24 mouse cellular contexts compared by ENCODE assay signal in the genomic region with DNA sequence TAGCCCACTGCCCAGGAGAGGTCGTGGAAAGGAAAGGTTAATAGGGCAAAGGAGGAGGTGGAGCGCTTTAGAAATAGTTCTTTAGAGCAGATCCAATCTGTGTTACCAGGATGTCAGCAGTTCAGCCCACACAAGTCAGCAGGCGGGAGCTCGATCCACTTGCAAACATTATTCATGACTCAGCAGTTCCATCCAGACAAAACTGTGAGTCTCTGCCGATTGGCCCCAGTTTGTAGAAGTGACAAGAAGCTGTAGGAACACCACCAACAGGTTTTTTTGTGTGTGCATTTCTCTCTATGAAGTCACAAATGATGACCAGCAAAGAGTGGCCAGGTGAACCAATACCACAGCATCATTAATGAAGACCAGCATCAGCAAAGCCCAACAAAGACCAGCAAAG. TPM values are rescaled to one million over a fixed set of nuclear protein-coding genes. Genes with fewer than 3 reads are reported as not detected.
A peak's percentile ranks its signal among the peaks of the same experiment; 100 is the strongest.
DNase-seq lines count a peak whose midpoint lies in the region; ATAC-seq and TF ChIP-seq lines count a peak whose summit lies in the region.
"Had no signal": no experiment of that assay in that cellular context is flagged by ENCODE, and none has a peak within 500 bp of the region (broad histone marks: within the 10 kb centered on the region; RNA-seq: fewer than 3 reads in every experiment).

No protein-coding gene starts in this region.

- TF ChIP-seq EP300 in CH12.LX (IDR thresholded peaks at IDR 0.05; ENCODE audit: low read length): no peak
- no peak for TF ChIP-seq EP300 in liver, postnatal 0 days (IDR thresholded peaks at IDR 0.05; ENCODE audit: low read depth)

- 73% methylated on average over 5 of the region's 5 CpGs for WGBS in heart, embryonic 11.5 days (ENCODE audit: insufficient replicate concordance)
- WGBS in liver, postnatal 0 days (ENCODE audit: insufficient replicate concordance): 74% methylated on average over 5 of the region's 5 CpGs

- no peak for ATAC-seq in heart, embryonic 11.5 days (replicated peaks; ENCODE audit: insufficient number of reproducible peaks, low FRiP score, low TSS enrichment)
- ATAC-seq in liver, postnatal 0 days: no peak
- ATAC-seq: CD4-positive, CD25-positive, alpha-beta regulatory T cell, adult 4 months; forebrain, embryonic 13.5 days; forebrain, embryonic 15.5 days; forebrain, postnatal 0 days had no signal

- no peaks in the 10 kb centered on the region for H3K79me2 ChIP-seq in CH12.LX (replicated peaks; ENCODE audit: control insufficient read depth, extremely low read depth, insufficient read depth, poor library complexity, severe bottlenecking)

- no peaks in the 10 kb centered on the region for H3K9me3 ChIP-seq in heart, embryonic 11.5 days (replicated peaks; ENCODE audit: control insufficient read depth, low read length)
- H3K9me3 ChIP-seq in CH12.LX (replicated peaks; ENCODE audit: low read length) (peaks cover 5% of the 10 kb centered on the region), ES-E14 (ENCODE audit: control insufficient read depth, insufficient read depth, low read depth, low read length) (no peaks in the 10 kb centered on the region)
- no peaks in the 10 kb centered on the region for H3K9me3 ChIP-seq in liver, postnatal 0 days (ENCODE audit: low read length)
- H3K9me3 ChIP-seq: embryonic facial prominence, embryonic 10.5 days; embryonic facial prominence, embryonic 12.5 days; forebrain, embryonic 13.5 days; forebrain, embryonic 15.5 days had no signal

- no peak overlapping the region for H3K9ac ChIP-seq in heart, embryonic 11.5 days (ENCODE audit: low read depth, low read length)
- H3K9ac ChIP-seq in CH12.LX (ENCODE audit: insufficient read depth, low read depth) (no peak overlapping the region), ES-E14 (ENCODE audit: insufficient read depth, low read depth, low read length, poor library complexity, severe bottlenecking) (no peak overlapping the region)
- H3K9ac ChIP-seq in liver, postnatal 0 days (replicated peaks): no peak overlapping the region
- H3K9ac ChIP-seq: embryonic facial prominence, embryonic 12.5 days; forebrain, embryonic 13.5 days; forebrain, embryonic 15.5 days; forebrain, postnatal 0 days had no signal

- H3K36me3 ChIP-seq in heart, embryonic 11.5 days (ENCODE audit: control insufficient read depth, insufficient read depth, low read length): no peaks in the 10 kb centered on the region
- H3K36me3 ChIP-seq in CH12.LX (replicated peaks in 1 of 2; ENCODE audit: control insufficient read depth in 1 of 2, insufficient read depth in 1 of 2, low read length in 1 of 2): no peaks in the 10 kb centered on the region
- H3K36me3 ChIP-seq in ES-E14 (ENCODE audit: control insufficient read depth, insufficient read depth, low read length, poor library complexity, severe bottlenecking): no peaks in the 10 kb centered on the region
- H3K36me3 ChIP-seq in liver, postnatal 0 days (replicated peaks; ENCODE audit: insufficient read depth, low read length): no peaks in the 10 kb centered on the region
- H3K36me3 ChIP-seq: embryonic facial prominence, embryonic 10.5 days; embryonic facial prominence, embryonic 12.5 days; forebrain, embryonic 15.5 days had no signal

- H3K4me1 ChIP-seq in heart, embryonic 11.5 days (ENCODE audit: control insufficient read depth, insufficient read depth, low read length): no peaks in the 10 kb centered on the region
- peaks cover 1 to 3% of the 10 kb centered on the region in 2 experiments for H3K4me1 ChIP-seq in CH12.LX (ENCODE audit: control insufficient read depth in 1 of 2, insufficient read depth in 2 of 2)
- H3K4me1 ChIP-seq in ES-E14 (ENCODE audit: control insufficient read depth in 2 of 2, insufficient read depth in 2 of 2, low read length in 2 of 2, poor library complexity in 1 of 2): no peaks in the 10 kb centered on the region
- peaks cover 3% of the 10 kb centered on the region; the same call in 1 of the 2 replicates for H3K4me1 ChIP-seq in liver, postnatal 0 days (ENCODE audit: insufficient read depth)
- H3K4me1 ChIP-seq: forebrain, embryonic 13.5 days; forebrain, embryonic 15.5 days had no signal

- TF ChIP-seq RAD21 in CH12.LX (IDR thresholded peaks at IDR 0.05; ENCODE audit: low read depth, low read length): no peak

- dilution Hi-C loops in CH12.LX (cut with MboI; ENCODE audit: extremely low pct_ligation_motif_present, extremely low pct_unique_long_range_greater_than_20kb, low sequenced_read_pairs): no loop called here

- no peak overlapping the region for H3K27ac ChIP-seq in heart, embryonic 11.5 days (ENCODE audit: low read depth, low read length)
- H3K27ac ChIP-seq in CH12.LX (ENCODE audit: insufficient read depth, low read depth) (no peak overlapping the region), ES-E14 (ENCODE audit: insufficient read depth, low read depth, low read length, poor library complexity, severe bottlenecking) (no peak overlapping the region)
- H3K27ac ChIP-seq in liver, postnatal 0 days (ENCODE audit: low read depth): no peak overlapping the region
- H3K27ac ChIP-seq: embryonic facial prominence, embryonic 10.5 days; embryonic facial prominence, embryonic 12.5 days; forebrain, embryonic 13.5 days; forebrain, embryonic 15.5 days had no signal

- peak; percentile 40 for DNase-seq in heart, adult 11 months
- DNase-seq in CH12.LX (ENCODE audit: extremely low read depth) (no peak), ES-E14 (ENCODE audit: low read depth, low spot score) (no peak), ZHBTc4 (ENCODE audit: low read depth, low spot score) (peak; percentile 19)
- no peak for DNase-seq in adrenal gland, postnatal 36 days
- DNase-seq in liver, postnatal 0 days: no peak
- DNase-seq in thymus, postnatal 25 days: no peak
- DNase-seq: adrenal gland, adult 2 months; adrenal gland, postnatal 10 days; adrenal gland, postnatal 25 days; B cell, adult 2 months; cerebellum, adult 11 months; cerebellum, adult 18-20 months; cerebellum, adult 8-10 months; cerebellum, adult 9-11 months; cerebellum, postnatal 25 days; forebrain, postnatal 0 days had no signal

- H3K4me2 ChIP-seq in heart, embryonic 11.5 days: no peak overlapping the region
- no peak overlapping the region for H3K4me2 ChIP-seq in CH12.LX (ENCODE audit: insufficient read depth, low read depth, poor library complexity, severe bottlenecking)
- no peak overlapping the region for H3K4me2 ChIP-seq in liver, postnatal 0 days (ENCODE audit: low read depth, low read length)
- H3K4me2 ChIP-seq: embryonic facial prominence, embryonic 12.5 days; forebrain, embryonic 13.5 days; forebrain, embryonic 15.5 days had no signal

- no peak overlapping the region for H3K4me3 ChIP-seq in heart, embryonic 11.5 days (ENCODE audit: low read depth, low read length)
- H3K4me3 ChIP-seq in CH12.LX (replicated peaks in 1 of 3; ENCODE audit: low read depth in 2 of 3, low read length in 2 of 3, poor library complexity in 1 of 3) (no peak overlapping the region), ES-E14 (ENCODE audit: insufficient read depth in 1 of 2, low read depth in 1 of 2, low read length in 2 of 2, poor library complexity in 1 of 2, severe bottlenecking in 1 of 2) (no peak overlapping the region)
- H3K4me3 ChIP-seq in liver, postnatal 0 days (ENCODE audit: low read depth, low read length): no peak overlapping the region
- H3K4me3 ChIP-seq: embryonic facial prominence, embryonic 10.5 days; embryonic facial prominence, embryonic 12.5 days; forebrain, embryonic 13.5 days; forebrain, embryonic 15.5 days had no signal

- TF ChIP-seq CTCF in CH12.LX (conservative IDR thresholded peaks at IDR 0.05 in 1 of 2, IDR thresholded peaks at IDR 0.05 in 1 of 2; ENCODE audit: low read depth in 2 of 2, low read length in 2 of 2): no peak
- no peak for TF ChIP-seq CTCF in liver, postnatal 0 days (IDR thresholded peaks at IDR 0.05; ENCODE audit: low read depth)

- no peaks in the 10 kb centered on the region for H3K27me3 ChIP-seq in heart, embryonic 11.5 days (ENCODE audit: control insufficient read depth, insufficient read depth, low read length)
- no peaks in the 10 kb centered on the region for H3K27me3 ChIP-seq in CH12.LX (replicated peaks)
- no peaks in the 10 kb centered on the region for H3K27me3 ChIP-seq in liver, postnatal 0 days (ENCODE audit: insufficient read depth, low read length)
- H3K27me3 ChIP-seq: embryonic facial prominence, embryonic 12.5 days; forebrain, embryonic 13.5 days; forebrain, embryonic 15.5 days had no signal

- TF ChIP-seq POLR2A in CH12.LX (IDR thresholded peaks at IDR 0.05; ENCODE audit: low read depth, low read length): no peak

- in situ Hi-C loops in CH12.LX (cut with MboI; ENCODE audit: low pct_ligation_motif_present, low pct_unique_long_range_greater_than_20kb, low sequenced_read_pairs): no loop called here
- in situ Hi-C loops in ES-E14 (cut with MboI; ENCODE audit: low sequenced_read_pairs in 2 of 2, unreplicated experiment in 2 of 2): no loop called here

TF ChIP-seq in CH12.LX, 34 proteins besides CTCF, POLR2A, EP300 and RAD21:
- no peak for TF ChIP-seq MAZ (IDR thresholded peaks at IDR 0.05; ENCODE audit: low read depth, low read length)
- TF ChIP-seq MAFK (IDR thresholded peaks at IDR 0.05; ENCODE audit: insufficient replicate concordance, low read length): peak; percentile 76

TF ChIP-seq in ES-E14, 5 proteins besides CTCF, POLR2A, EP300 and RAD21:
- TF ChIP-seq MAFK (IDR thresholded peaks at IDR 0.05; ENCODE audit: insufficient read depth, low read depth, low read length) (peak; percentile 84), CHD2 (IDR thresholded peaks at IDR 0.05; ENCODE audit: low read depth, low read length) (no peak)

RNA-seq across cellular contexts. Expression of gene Slc44a5, which starts 28.1 kb away (rescaled TPM):
- 1.8 TPM in 2 replicates for polyA plus RNA-seq in heart, embryonic 11.5 days (2014; fragmentation: Nextera tagmentation; extraction: Ambion mirVana)
- total RNA-seq in CH12.LX (2012; rRNA removed) (not detected in 2 replicates), CH12.LX (2014; rRNA removed) (not detected in 2 replicates), ES-E14 (2012; rRNA removed) (0.09 and 0.16 TPM in 2 replicates)
- polyA plus RNA-seq in CH12.LX (2012; ENCODE audit: insufficient read length, low read depth): not detected in 2 replicates
- total RNA-seq in adrenal gland, postnatal 36 days (2021): under 1 TPM; 0.07 TPM
- polyA plus RNA-seq in liver, postnatal 0 days (2015; fragmentation: Nextera tagmentation; extraction: Ambion mirVana): 0.02 and 0.18 TPM in 2 replicates
- total RNA-seq: adrenal gland, adult 2 months; adrenal gland, postnatal 25 days; MEL had no signal

RNA-seq across cellular contexts. Expression of gene Acadm, which starts 56.9 kb away (rescaled TPM):
- polyA plus RNA-seq in heart, embryonic 11.5 days (2014; fragmentation: Nextera tagmentation; extraction: Ambion mirVana): 160 and 165 TPM in 2 replicates
- total RNA-seq in CH12.LX (2012; rRNA removed): 78.5 and 111 TPM in 2 replicates
- 224 and 249 TPM in 2 replicates for total RNA-seq in CH12.LX (2014; rRNA removed)
- polyA plus RNA-seq in CH12.LX (2012; ENCODE audit: insufficient read length, low read depth): 199 and 240 TPM in 2 replicates
- total RNA-seq in ES-E14 (2012; rRNA removed): 94.5 and 101 TPM in 2 replicates
- 100 to 1,000 TPM; 752 to 759 TPM for total RNA-seq in adrenal gland, postnatal 36 days (2021)
- polyA plus RNA-seq in liver, postnatal 0 days (2015; fragmentation: Nextera tagmentation; extraction: Ambion mirVana): 271 and 289 TPM in 2 replicates

Comparison
In these comparisons a context has a peak if more than half of its experiments do, and no peak if none do; other contexts are left out.
1. DNase-seq: peak in heart, adult 11 months (single experiment) and ZHBTc4 (single experiment); none in CH12.LX (single experiment), ES-E14 (single experiment), adrenal gland, postnatal 36 days (0 of 2), liver, postnatal 0 days (single experiment) and thymus, postnatal 25 days (single experiment).